Mouse (Mus musculus) hindbrain, embryonic 11.5 days (tissue): ENCODE measurements at regions not wholly inside any gene's neighbourhood (a gene's known extent, or its start where the extent isn't known, plus 50 kb on each side); places are given as distances from the start of the nearest gene placed in this dataset.
A peak's percentile ranks its signal among the peaks of the same experiment; 100 is the strongest.

Experiments
- ATAC-seq: fragments of 200-750 bp; cut with Nextera tagmentation; 2 replicates; pipeline ENCODE4 v1.8.0; 2017; ENCODE audit warnings: mild to moderate bottlenecking, moderate TSS enrichment, moderate library complexity; ENCODE audit not compliant: low FRiP score
- DNase-seq: peaks from one replicate; pipeline ENCODE4 v3.0.0-alpha.2; 2015; ENCODE audit warnings: low spot score
- H3K27ac ChIP-seq: fragments of 300-500 bp; sonication (generic); 2 replicates; pipeline ENCODE4 v1.5.1; 2014; ENCODE audit warnings: mild to moderate bottlenecking, low read depth, low read length
- H3K27me3 ChIP-seq: fragments of 300-500 bp; sonication (generic); 2 replicates; pipeline ENCODE4 v1.6.1; 2014; ENCODE audit warnings: mild to moderate bottlenecking, low read length, moderate library complexity, mixed read lengths; ENCODE audit not compliant: control insufficient read depth, insufficient read depth
- H3K36me3 ChIP-seq: fragments of 300-500 bp; sonication (generic); 2 replicates; pipeline ENCODE4 v1.6.1; 2014; ENCODE audit warnings: mild to moderate bottlenecking, low read length, moderate library complexity, mixed read lengths; ENCODE audit not compliant: control insufficient read depth, insufficient read depth
- H3K4me1 ChIP-seq: fragments of 300-500 bp; sonication (generic); replicated peaks from 2 replicates; pipeline ENCODE4 v1.6.1; 2014; ENCODE audit warnings: low read length, mixed read lengths; ENCODE audit not compliant: control insufficient read depth, insufficient read depth
- H3K4me2 ChIP-seq: fragments of 300-500 bp; sonication (generic); replicated peaks from 2 replicates; pipeline ENCODE4 v1.6.1; 2014; ENCODE audit warnings: mild to moderate bottlenecking, low read depth, low read length
- H3K4me3 ChIP-seq: fragments of 300-500 bp; sonication (generic); 2 replicates; pipeline ENCODE4 v1.5.1; 2014; ENCODE audit warnings: low read depth, low read length
- H3K9ac ChIP-seq: fragments of 300-500 bp; sonication (generic); 2 replicates; pipeline ENCODE4 v1.6.1; 2014; ENCODE audit warnings: low read depth, low read length
- H3K9me3 ChIP-seq: fragments of 300-500 bp; sonication (generic); 2 replicates; pipeline ENCODE4 v1.6.1; 2016; ENCODE audit warnings: low read length; ENCODE audit not compliant: control insufficient read depth
- WGBS: fragments of 180-500 bp; shearing (Covaris S2); extraction: QIAGEN DNeasy Blood & Tissue Kit; methylation state at CpG from one replicate; pipeline ENCODE4 v1.1.7; 2014; 5-methylcytosine and 5-hydroxymethylcytosine counted together

DNA sequence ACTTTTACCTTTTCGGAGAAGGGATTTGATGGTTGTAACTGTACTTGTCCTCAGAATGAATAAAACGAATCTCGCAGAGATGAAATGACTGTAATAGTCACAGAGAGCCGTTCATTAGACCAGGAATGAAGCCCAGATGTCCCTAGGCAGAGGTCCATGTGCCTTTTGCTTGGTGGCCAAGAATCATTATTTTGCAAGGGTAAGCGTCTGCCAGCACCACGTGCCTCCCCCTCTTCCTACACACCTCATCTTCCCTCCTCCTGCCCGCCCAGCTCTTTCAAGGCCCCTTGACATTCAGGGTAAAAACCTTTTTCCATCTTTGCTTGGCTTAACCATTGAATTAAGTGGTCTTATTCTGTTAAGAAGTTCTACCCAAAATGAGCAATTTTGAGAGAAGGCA is 161.1 kb upstream of the Rad23b start:
- H3K27me3 ChIP-seq, result no peaks in the 10 kb centered on the region
- no peaks in the 10 kb centered on the region for H3K9me3 ChIP-seq
- no peaks in the 10 kb centered on the region for H3K4me1 ChIP-seq
- H3K36me3 ChIP-seq, result no peaks in the 10 kb centered on the region
- no peak overlapping the region for H3K4me3 ChIP-seq
- ATAC-seq (no peak), DNase-seq (no peak)
- no peak overlapping the region for H3K9ac ChIP-seq
- 89% methylated on average over 7 of the region's 7 CpGs for WGBS
- H3K4me2 ChIP-seq, result no peak overlapping the region
- H3K27ac ChIP-seq, result no peak overlapping the region

DNA sequence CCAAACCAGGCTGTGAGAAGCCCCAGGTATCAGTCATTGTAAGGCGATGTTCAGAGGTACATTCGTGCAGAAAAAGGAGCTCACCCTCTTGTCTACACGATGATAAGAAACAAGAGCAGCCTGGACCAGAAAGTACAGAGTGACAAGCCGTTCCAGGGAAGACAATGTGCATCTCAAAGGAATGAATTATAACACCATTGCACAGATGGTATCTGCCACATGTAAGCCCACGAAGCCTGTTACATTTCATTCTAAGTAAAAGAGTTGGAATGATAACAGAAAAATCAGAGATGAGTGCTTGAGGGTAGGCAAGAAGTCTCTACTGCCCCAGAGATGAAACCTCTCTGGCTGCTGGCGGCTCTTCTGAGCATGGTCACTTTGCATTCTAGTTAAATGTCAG is 159.3 kb upstream of the Rad23b start:
- no peak overlapping the region for H3K27ac ChIP-seq
- no peaks in the 10 kb centered on the region for H3K9me3 ChIP-seq
- no peak overlapping the region for H3K4me3 ChIP-seq
- ATAC-seq (no peak), DNase-seq (no peak)
- H3K4me1 ChIP-seq, result no peaks in the 10 kb centered on the region
- WGBS, result 88% methylated on average over 6 of the region's 6 CpGs
- no peak overlapping the region for H3K9ac ChIP-seq
- H3K27me3 ChIP-seq, result no peaks in the 10 kb centered on the region
- no peaks in the 10 kb centered on the region for H3K36me3 ChIP-seq
- no peak overlapping the region for H3K4me2 ChIP-seq

DNA sequence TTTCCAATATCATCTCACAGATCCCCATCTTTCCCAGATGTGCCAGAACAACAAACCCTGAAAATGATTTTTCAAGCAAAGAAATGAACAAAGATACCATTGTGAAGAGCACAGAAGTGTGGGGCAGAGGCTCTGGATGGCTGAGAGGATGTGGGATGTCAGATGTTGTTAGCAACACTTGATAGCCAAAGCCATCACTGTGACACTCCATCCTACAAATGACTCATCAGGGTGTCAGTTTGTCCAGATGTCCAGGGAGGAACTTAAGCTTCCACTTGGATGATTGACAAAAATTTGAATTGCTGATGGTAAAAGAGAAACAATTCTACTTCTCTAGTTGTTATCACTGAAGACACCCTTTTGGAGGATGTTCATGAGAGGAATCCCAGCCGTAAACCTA is 155.8 kb upstream of the Rad23b start:
- no peaks in the 10 kb centered on the region for H3K36me3 ChIP-seq
- H3K4me3 ChIP-seq, result no peak overlapping the region
- ATAC-seq, result no peak
- H3K4me1 ChIP-seq, result no peaks in the 10 kb centered on the region
- H3K9me3 ChIP-seq, result no peaks in the 10 kb centered on the region
- H3K4me2 ChIP-seq, result no peak overlapping the region
- no peak overlapping the region for H3K27ac ChIP-seq
- no peak overlapping the region for H3K9ac ChIP-seq
- WGBS, result 91% methylated on average over 1 of the region's 1 CpGs
- H3K27me3 ChIP-seq, result no peaks in the 10 kb centered on the region
- no peak for DNase-seq

DNA sequence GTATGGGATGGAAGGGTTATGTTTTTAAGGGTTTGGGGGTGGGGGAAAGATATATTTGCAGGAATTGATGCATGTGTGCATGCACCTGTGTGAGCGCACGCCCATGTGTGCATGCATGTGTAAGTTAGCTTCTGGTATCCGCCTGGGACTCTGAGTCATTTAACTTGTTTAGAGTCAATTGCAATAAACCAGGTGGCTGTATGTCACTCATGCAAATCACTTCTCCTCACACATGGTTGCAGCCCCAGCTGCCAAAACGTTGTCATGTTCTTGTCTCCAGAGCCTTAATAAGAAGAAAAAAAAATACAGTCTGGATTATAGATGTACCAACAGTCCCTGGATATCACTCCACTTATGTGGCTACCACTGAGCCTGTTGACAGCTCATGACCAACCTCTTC is 155.3 kb upstream of the Rad23b start:
- Histone ChIP-seq H3K9me3 (no peaks in the 10 kb centered on the region), H3K4me3 (no peak overlapping the region), H3K27me3 (no peaks in the 10 kb centered on the region), H3K36me3 (no peaks in the 10 kb centered on the region), H3K4me2 (no peak overlapping the region), H3K27ac (no peak overlapping the region), H3K9ac (no peak overlapping the region), H3K4me1 (no peaks in the 10 kb centered on the region)
- DNase-seq (no peak), ATAC-seq (no peak)
- WGBS, result 90% methylated on average over 4 of the region's 4 CpGs

DNA sequence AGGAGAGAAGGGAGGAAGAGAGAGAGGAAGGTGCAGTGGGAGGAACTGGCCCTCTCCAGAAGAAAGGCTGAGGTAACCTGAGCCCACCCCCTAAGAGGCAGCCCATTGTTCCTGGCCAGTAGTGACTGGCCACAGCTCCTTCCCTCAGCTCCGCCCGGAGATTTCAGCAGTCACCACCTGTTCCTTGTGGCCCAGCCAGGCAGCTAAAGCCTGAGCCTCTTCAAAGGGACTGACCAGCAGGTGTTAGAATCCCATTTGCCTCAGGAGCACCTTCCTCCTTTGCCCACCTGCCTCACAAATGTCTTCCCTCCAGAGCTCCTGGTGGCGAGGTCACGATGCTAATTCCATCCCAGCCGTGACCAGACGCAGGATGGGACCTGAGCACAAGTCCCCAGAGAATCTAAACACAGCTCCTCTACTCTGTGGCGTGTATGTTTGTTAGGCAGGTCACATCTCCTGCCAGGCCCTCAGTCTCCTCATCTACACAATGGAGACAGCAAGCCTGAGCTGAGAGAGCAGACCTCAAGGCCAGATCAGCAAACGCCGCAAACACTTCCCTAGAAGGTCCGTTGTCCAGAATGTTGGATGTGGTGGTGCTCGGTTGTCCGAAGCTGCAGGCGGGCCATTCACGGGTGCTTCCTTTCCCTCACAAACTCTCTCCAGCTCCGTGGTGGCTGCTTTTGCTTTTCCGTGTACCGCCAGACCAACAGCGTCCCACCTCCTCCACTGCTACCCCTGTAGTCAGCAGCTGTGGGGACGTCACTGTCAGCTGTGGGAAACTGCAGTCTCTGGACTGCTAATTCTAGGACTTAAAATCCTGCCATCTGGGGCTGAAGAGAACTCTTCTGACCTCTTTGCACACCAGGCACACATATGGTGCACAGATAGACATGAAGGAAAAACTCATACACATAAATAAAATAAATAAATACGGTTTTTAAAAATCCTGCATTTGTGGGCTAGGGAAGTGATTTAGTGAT is 145.8 kb upstream of the Rad23b start:
- no peak overlapping the region for H3K9ac ChIP-seq
- H3K27ac ChIP-seq, result no peak overlapping the region
- H3K4me2 ChIP-seq, result no peak overlapping the region
- DNase-seq (peak; percentile 13), ATAC-seq (no peak)
- no peak overlapping the region for H3K4me3 ChIP-seq
- H3K36me3 ChIP-seq, result no peaks in the 10 kb centered on the region
- no peaks in the 10 kb centered on the region for H3K27me3 ChIP-seq
- peaks cover 8% of the 10 kb centered on the region; the same call in 1 of the 2 replicates for H3K4me1 ChIP-seq
- WGBS, result 39% methylated on average over 20 of the region's 20 CpGs
- H3K9me3 ChIP-seq, result no peaks in the 10 kb centered on the region

DNA sequence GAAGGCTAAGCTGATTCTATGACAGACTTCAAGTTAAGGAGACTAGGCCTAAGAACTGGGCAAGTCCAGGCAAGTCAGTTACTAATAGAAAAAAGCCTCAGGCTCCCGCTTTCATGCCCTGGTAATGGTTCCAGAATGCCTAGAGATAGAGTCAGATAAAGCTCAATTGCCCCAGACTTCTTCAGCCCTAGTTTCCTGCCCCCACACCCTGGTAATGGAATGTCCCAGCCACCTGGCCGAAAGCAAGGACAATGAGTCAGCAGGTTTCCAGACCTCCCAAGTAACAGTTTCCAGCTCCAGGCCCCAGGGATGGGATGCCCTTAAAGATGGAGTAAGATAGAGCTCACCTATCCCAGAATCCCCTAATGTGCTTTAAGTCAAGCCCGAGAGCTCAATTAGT is 143.6 kb upstream of the Rad23b start:
- WGBS, result 80% methylated on average over 3 of the region's 3 CpGs

DNA sequence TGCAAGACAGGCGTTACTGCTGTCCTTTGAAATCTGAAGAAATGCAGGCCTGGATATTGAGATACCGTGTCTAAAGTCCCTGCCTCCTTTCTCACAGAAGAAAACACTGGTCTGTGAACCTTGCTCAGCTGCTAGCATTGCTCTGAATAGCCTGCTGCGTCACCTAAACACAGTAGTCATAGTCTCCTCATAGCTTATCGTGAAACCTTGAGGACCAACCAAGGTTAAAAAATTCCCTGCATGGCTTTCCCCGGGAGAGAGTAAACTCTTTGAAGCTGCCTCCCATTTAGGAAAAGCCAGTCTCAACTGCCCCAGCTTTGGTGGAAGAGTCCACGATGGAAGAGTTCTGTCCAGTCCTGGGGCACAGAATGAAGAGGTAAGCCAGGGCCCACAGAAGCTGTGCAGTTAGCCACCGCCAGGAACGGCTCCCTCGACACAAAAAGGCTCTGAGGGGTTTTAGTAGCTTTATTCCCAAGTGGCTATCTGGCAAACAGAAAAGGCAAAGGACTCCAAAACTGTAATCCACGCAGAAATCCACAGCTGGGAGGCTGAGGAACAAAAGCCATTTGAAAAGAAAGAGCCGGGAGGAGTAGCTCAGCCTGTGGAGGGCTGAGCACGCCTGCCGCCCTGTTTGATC is 142.0 kb upstream of the Rad23b start:
- 42% methylated on average over 13 of the region's 13 CpGs for WGBS
- Histone ChIP-seq H3K36me3 (no peaks in the 10 kb centered on the region), H3K9ac (no peak overlapping the region), H3K4me3 (no peak overlapping the region), H3K4me1 (peaks cover 11% of the 10 kb centered on the region; the same call in 1 of the 2 replicates), H3K4me2 (no peak overlapping the region; the same call in 1 of the 2 replicates), H3K27ac (no peak overlapping the region), H3K9me3 (no peaks in the 10 kb centered on the region), H3K27me3 (no peaks in the 10 kb centered on the region)
- DNase-seq (no peak), ATAC-seq (no peak)

More for the DNA sequence above, 143.6 kb upstream of the Rad23b start:
- Histone ChIP-seq H3K27me3 (no peaks in the 10 kb centered on the region), H3K4me3 (no peak overlapping the region), H3K4me1 (peaks cover 11% of the 10 kb centered on the region; the same call in 1 of the 2 replicates), H3K27ac (no peak overlapping the region), H3K4me2 (no peak overlapping the region), H3K9ac (no peak overlapping the region), H3K36me3 (no peaks in the 10 kb centered on the region), H3K9me3 (no peaks in the 10 kb centered on the region)
- DNase-seq (no peak), ATAC-seq (no peak)

DNA sequence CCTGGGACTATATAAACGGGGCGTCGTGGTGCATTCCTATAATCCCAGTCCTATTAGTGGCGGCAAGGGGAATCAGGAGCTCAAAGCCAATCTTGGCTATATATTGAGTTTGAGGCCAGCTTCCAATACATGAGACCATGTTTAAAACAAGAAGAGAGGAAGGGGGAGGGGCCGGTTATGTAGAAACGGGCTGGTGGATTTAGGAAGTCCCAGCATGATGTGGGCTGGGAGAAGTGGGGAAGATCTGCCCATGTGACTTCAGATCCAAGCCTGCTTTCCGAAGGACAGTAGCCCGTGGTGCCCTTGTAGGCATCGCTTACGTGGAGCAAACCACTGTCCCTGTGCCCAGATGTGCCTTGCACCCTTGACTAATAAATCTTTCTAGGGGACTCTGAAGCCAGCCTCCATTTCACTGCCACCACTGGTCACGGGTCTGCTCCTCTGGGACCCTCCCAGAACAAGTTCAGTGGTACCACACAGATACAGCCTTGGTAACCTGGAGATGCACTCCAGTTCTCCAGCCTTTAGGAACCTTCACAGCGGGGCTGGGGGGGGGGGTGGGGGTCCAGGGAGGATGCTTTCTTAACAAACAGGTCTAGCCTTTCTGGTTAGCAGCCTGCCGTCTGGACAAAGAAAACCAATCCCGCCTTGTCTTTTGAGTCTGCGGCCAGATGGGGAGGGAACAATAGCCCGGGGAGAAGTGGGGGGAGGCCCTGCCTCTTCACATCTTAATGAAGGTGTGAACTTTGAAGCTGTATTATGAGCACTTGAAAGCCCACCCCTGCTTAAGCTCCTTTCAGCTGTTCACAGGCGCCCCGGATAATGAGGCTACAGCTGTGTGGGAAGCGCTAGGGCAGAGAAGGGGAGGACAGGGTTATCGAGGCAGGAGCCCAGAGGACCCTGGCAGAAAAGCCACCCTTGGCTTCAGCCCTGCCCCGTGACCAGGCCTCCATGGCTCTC is 141.2 kb upstream of the Rad23b start:
- ATAC-seq, result peak; percentile 77
- no peak overlapping the region for H3K4me3 ChIP-seq

More for the DNA sequence above, 141.2 kb upstream of the Rad23b start:
- no peaks in the 10 kb centered on the region for H3K36me3 ChIP-seq
- H3K27ac ChIP-seq, result peak overlapping the region; percentile 42; the same call in 1 of the 2 replicates
- 6% methylated on average over 21 of the region's 21 CpGs for WGBS
- no peaks in the 10 kb centered on the region for H3K9me3 ChIP-seq
- H3K27me3 ChIP-seq, result no peaks in the 10 kb centered on the region
- peaks cover 11% of the 10 kb centered on the region; the same call in 1 of the 2 replicates for H3K4me1 ChIP-seq
- H3K4me2 ChIP-seq, result peak overlapping the region; percentile 19
- peak; percentile 60 for DNase-seq
- H3K9ac ChIP-seq, result peak overlapping the region; percentile 32; the same call in 1 of the 2 replicates
